Mouse (Mus musculus): ENCODE results near the gene Arhgef26. TPM values are rescaled to one million over a fixed set of nuclear protein-coding genes. Genes with fewer than 3 reads are reported as not detected.
A peak's percentile ranks its signal among the peaks of the same experiment; 100 is the strongest.

Gene Arhgef26
- total and polyA plus RNA-seq, 2 experiments from 2014 or later = 19.8 to 24.0 TPM

GRCm38 (mm10) chr3:62459483-62459882 lies 121.3 kb downstream of the Arhgef26 start:
- no peak for ATAC-seq
- no peaks in the 10 kb centered on the region for H3K27me3 ChIP-seq (ENCODE audit: insufficient read depth, low read length)

GRCm38 (mm10) chr3:62464276-62464675 lies 126.1 kb downstream of the Arhgef26 start:
- H3K9me3 ChIP-seq (ENCODE audit: low read length) = no peaks in the 10 kb centered on the region
- 90% methylated on average over 3 of the region's 3 CpGs for WGBS
- no peak for TF ChIP-seq CTCF (IDR thresholded peaks at IDR 0.05; ENCODE audit: low read depth)
- no peak overlapping the region for H3K4me2 ChIP-seq (ENCODE audit: low read depth)
- ATAC-seq (no peak), DNase-seq (no peak)
- H3K9ac ChIP-seq = no peak overlapping the region
- no peaks in the 10 kb centered on the region for H3K27me3 ChIP-seq (ENCODE audit: insufficient read depth, low read length)
- no peak overlapping the region for H3K27ac ChIP-seq (ENCODE audit: low read depth, low read length)
- H3K4me1 ChIP-seq (ENCODE audit: insufficient read depth) = no peaks in the 10 kb centered on the region
- no peak overlapping the region for H3K4me3 ChIP-seq (ENCODE audit: low read depth, low read length)
- H3K36me3 ChIP-seq (ENCODE audit: insufficient read depth) = peaks cover 55% of the 10 kb centered on the region

More at GRCm38 (mm10) chr3:62459483-62459882, 121.3 kb downstream of the Arhgef26 start:
- Histone ChIP-seq H3K27ac (ENCODE audit: low read depth, low read length) (no peak overlapping the region), H3K36me3 (ENCODE audit: insufficient read depth) (peaks cover 31% of the 10 kb centered on the region), H3K4me1 (ENCODE audit: insufficient read depth) (0 out of 2 replicates have a peak, but pooled peaks cover 4% of the 10 kb centered on the region), H3K9me3 (ENCODE audit: low read length) (no peaks in the 10 kb centered on the region), H3K4me3 (ENCODE audit: low read depth, low read length) (no peak overlapping the region), H3K9ac (no peak overlapping the region), H3K4me2 (ENCODE audit: low read depth) (no peak overlapping the region)
- WGBS = 80% methylated on average over 6 of the region's 6 CpGs
- DNase-seq = no peak
- no peak for TF ChIP-seq CTCF (IDR thresholded peaks at IDR 0.05; ENCODE audit: low read depth)

- H3K4me1 ChIP-seq (ENCODE audit: insufficient read depth) = no peaks in the 10 kb centered on the region
- no peak overlapping the region for H3K4me2 ChIP-seq (ENCODE audit: low read depth)
- no peak for TF ChIP-seq CTCF (IDR thresholded peaks at IDR 0.05; ENCODE audit: low read depth)
- no peaks in the 10 kb centered on the region for H3K27me3 ChIP-seq (ENCODE audit: insufficient read depth, low read length)
- no peak for ATAC-seq
- no peak overlapping the region for H3K9ac ChIP-seq
- WGBS = 95% methylated on average over 1 of the region's 1 CpGs
- no peaks in the 10 kb centered on the region for H3K9me3 ChIP-seq (ENCODE audit: low read length)
- H3K36me3 ChIP-seq (ENCODE audit: insufficient read depth) = peaks cover 64% of the 10 kb centered on the region
- DNase-seq = no peak
- no peak overlapping the region for H3K4me3 ChIP-seq (ENCODE audit: low read depth, low read length)
- H3K27ac ChIP-seq (ENCODE audit: low read depth, low read length) = no peak overlapping the region
Observed at GRCm38 (mm10) chr3:62470179-62470578, 132.0 kb downstream of the Arhgef26 start.

DNA sequence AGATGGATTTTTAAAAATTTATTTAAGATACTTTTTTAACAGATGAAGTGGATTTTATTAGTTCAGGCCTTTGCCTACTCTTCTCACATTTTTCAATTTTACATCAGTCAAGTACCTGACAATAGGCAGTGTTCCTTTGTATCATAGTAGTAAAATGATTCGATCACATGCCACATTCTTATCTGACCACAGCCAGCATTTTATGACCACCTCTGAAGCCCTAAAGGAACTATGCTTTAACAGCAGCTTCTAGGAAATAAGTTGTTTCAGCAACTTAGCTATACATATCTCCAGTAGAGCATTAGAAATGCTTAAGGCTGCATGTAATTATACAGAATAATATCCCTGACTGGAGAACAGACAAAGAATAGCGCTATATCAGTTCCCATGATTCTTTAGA lies 146.2 kb downstream of the Arhgef26 start:
- no peak for TF ChIP-seq CTCF (IDR thresholded peaks at IDR 0.05; ENCODE audit: low read depth)
- ATAC-seq (no peak), DNase-seq (no peak)
- Histone ChIP-seq H3K27me3 (ENCODE audit: insufficient read depth, low read length) (no peaks in the 10 kb centered on the region), H3K4me2 (ENCODE audit: low read depth) (no peak overlapping the region), H3K9ac (no peak overlapping the region), H3K36me3 (ENCODE audit: insufficient read depth) (peaks cover 28% of the 10 kb centered on the region), H3K4me3 (ENCODE audit: low read depth, low read length) (no peak overlapping the region), H3K9me3 (ENCODE audit: low read length) (no peaks in the 10 kb centered on the region), H3K27ac (ENCODE audit: low read depth, low read length) (no peak overlapping the region), H3K4me1 (ENCODE audit: insufficient read depth) (no peaks in the 10 kb centered on the region)
- 92% methylated on average over 2 of the region's 2 CpGs for WGBS

- no peak for ATAC-seq
Observed at GRCm38 (mm10) chr3:62492568-62492967, 154.4 kb downstream of the Arhgef26 start.

GRCm38 (mm10) chr3:62499327-62499726 lies 161.2 kb downstream of the Arhgef26 start:
- H3K36me3 ChIP-seq (ENCODE audit: insufficient read depth) = peaks cover 35% of the 10 kb centered on the region
- ATAC-seq (no peak), DNase-seq (no peak)

More at GRCm38 (mm10) chr3:62492568-62492967, 154.4 kb downstream of the Arhgef26 start:
- no peak overlapping the region for H3K4me2 ChIP-seq (ENCODE audit: low read depth)
- peaks cover 55% of the 10 kb centered on the region for H3K36me3 ChIP-seq (ENCODE audit: insufficient read depth)
- TF ChIP-seq CTCF (IDR thresholded peaks at IDR 0.05; ENCODE audit: low read depth) = no peak
- no peak overlapping the region for H3K4me3 ChIP-seq (ENCODE audit: low read depth, low read length)
- no peak overlapping the region for H3K9ac ChIP-seq
- H3K4me1 ChIP-seq (ENCODE audit: insufficient read depth) = no peaks in the 10 kb centered on the region
- H3K27me3 ChIP-seq (ENCODE audit: insufficient read depth, low read length) = no peaks in the 10 kb centered on the region
- H3K9me3 ChIP-seq (ENCODE audit: low read length) = no peaks in the 10 kb centered on the region
- 80% methylated on average over 6 of the region's 6 CpGs for WGBS
- no peak overlapping the region for H3K27ac ChIP-seq (ENCODE audit: low read depth, low read length)
- no peak for DNase-seq

GRCm38 (mm10) chr3:62505166-62505900 lies 167.2 kb downstream of the Arhgef26 start:
- 75% methylated on average over 5 of the region's 5 CpGs for WGBS
- Histone ChIP-seq H3K9ac (peak overlapping the region; percentile 91; the same call in 1 of the 2 replicates), H3K27me3 (ENCODE audit: insufficient read depth, low read length) (no peaks in the 10 kb centered on the region), H3K4me3 (ENCODE audit: low read depth, low read length) (peak overlapping the region; percentile 99), H3K36me3 (ENCODE audit: insufficient read depth) (peaks cover 3% of the 10 kb centered on the region), H3K4me1 (ENCODE audit: insufficient read depth) (peaks cover 14% of the 10 kb centered on the region), H3K4me2 (ENCODE audit: low read depth) (peak overlapping the region; percentile 62), H3K9me3 (ENCODE audit: low read length) (no peaks in the 10 kb centered on the region), H3K27ac (ENCODE audit: low read depth, low read length) (no peak overlapping the region)
- no peak for TF ChIP-seq CTCF (IDR thresholded peaks at IDR 0.05; ENCODE audit: low read depth)
- DNase-seq (no peak), ATAC-seq (no peak)

More at GRCm38 (mm10) chr3:62499327-62499726, 161.2 kb downstream of the Arhgef26 start:
- Histone ChIP-seq H3K4me2 (ENCODE audit: low read depth) (no peak overlapping the region), H3K4me3 (ENCODE audit: low read depth, low read length) (no peak overlapping the region), H3K9ac (no peak overlapping the region), H3K27me3 (ENCODE audit: insufficient read depth, low read length) (no peaks in the 10 kb centered on the region), H3K27ac (ENCODE audit: low read depth, low read length) (no peak overlapping the region), H3K9me3 (ENCODE audit: low read length) (no peaks in the 10 kb centered on the region), H3K4me1 (ENCODE audit: insufficient read depth) (no peaks in the 10 kb centered on the region)
- no peak for TF ChIP-seq CTCF (IDR thresholded peaks at IDR 0.05; ENCODE audit: low read depth)
- 62% methylated on average over 4 of the region's 4 CpGs for WGBS

All from forebrain, postnatal 0 days (tissue).